Mouse (Mus musculus): ENCODE measurements around the gene Adora2a. TPM values are rescaled to one million over a fixed set of nuclear protein-coding genes. Genes with fewer than 3 reads are reported as not detected.
A peak's percentile ranks its signal among the peaks of the same experiment; 100 is the strongest.
"Not testable (repeated sequence)": the region's sequence is repeated elsewhere in the genome, so short reads cannot be mapped to it uniquely, and the experiment has no call there.

The Adora2a gene
- polyA plus RNA-seq, 3 experiments from 2014 or later = 16.5 to 35.9 (median 32.7) TPM

DNA sequence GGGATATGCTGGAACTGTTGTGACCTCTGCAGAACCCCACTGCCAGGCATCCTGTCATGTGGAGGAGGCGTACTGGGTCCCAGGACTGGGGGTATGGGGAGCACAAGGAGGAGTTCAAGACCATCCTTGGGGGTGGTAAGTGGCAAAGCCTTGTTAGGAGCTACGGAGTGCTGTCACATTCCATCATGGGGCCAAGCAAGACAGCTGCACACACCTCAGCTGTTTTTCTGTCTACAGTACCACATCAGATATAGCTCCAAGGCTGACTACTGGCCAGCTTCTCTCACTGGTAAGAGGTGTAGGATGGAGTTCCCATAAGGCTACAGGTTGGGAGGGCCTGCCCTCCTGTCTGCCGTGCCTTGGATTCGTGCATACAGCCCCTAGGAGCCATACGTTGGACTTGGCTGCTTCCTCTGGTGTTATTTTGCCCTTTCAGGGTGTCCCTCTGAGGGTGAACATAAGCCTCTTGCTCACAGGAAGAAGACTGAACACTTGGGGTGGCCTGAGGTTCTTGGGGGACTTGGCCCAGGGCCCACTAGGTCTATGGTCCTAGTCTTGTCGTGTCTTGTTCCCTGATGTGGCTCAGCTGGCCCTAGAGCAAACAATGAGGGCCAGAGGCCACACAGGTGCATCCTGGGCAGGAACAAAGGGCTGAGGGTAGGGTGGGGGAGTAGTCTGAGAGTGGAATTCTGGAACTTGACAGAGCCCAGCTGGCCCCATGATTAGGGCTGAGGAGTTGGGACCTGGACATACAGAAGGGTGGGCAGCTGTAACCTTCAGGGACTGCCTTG is 2.3 kb upstream of the Adora2a start:
- no peak for ATAC-seq

DNA sequence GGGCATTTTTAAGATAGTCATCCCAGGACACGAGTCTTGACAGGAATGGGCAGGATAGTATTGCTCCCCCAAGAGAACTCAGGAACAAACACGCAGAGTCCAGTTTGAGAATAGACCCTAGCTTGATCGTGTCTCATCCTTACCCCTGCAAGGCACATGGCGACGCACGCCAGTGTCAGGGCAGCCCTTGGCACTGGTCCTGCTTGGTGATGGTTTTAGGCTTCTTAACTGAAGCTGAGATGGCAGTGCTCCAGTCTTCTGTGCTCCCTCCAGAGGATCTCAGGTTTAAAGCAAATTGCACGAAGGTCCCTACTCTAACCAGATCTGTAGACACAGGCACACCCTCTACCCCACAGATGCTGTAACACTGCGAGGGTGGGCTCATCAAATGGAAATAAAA is 921 bp upstream of the Adora2a start:
- ATAC-seq = no peak

DNA sequence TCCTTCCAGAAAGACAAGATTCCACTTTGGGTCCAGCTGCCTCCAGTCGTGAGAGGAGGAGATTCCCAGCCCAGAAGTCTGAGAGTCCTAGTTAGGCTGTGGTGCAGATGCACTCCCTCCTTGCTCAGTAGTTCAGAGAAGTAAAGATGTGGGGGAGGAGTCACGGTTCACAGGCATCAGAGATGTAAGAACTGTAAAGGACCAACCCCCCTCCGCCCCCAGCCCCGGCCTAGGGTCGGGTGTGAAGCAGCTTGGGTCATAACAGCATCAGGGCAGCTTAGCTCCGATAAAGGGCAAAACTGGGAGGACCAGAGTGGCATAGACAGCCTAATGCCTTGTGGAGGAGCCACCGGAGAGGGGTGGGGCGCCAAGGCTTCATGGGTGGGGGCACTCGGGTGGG is 205 bp upstream of the Adora2a start:
- peak; percentile 27 for ATAC-seq

- ATAC-seq = peak; percentile 41
Observed at GRCm38 (mm10) chr10:75316908-75317761, 458 bp downstream of the Adora2a start.

DNA sequence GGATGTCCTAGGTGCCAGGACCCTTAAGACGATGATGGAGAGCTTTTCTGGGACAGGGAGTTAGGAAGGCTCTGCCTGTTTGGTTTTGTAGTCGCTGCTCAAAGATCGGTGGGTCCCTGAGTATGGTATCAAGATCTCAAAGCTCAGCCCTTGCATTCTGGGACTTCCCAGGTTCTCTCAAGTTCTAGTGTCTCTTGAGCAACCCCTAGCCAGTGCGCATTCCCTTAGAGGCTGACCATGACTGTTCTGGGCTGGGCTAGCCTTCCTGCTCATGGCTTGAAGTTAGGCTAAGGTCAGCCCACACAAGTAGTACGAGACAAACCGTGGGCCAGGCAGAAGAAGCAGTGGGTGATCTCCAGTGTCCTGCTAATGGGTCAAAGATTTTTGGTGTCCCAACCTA is 1.5 kb downstream of the Adora2a start:
- no peak for ATAC-seq

DNA sequence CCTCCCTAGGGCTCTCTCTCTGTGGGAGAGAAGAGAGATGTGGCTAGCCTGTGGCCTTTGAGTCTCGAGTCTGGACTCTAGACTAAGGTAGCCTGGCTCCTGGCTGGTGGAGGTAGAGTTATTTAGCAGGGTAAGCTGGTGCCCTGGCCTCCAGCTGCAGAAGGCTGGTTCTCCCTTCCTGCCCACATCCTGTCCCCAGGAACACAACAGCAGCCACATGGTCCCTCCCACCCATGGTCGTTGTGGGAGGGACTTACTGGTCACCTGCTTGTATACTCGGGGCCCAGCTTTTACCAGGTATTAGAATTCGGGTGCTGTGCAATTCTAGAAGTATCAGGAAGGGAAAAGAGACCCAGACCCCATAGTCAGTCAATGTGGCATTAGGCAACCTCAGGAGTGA is 3.6 kb downstream of the Adora2a start:
- peak; percentile 77 for ATAC-seq

- no peak for ATAC-seq
Observed at GRCm38 (mm10) chr10:75322966-75323365, 6.3 kb downstream of the Adora2a start.

DNA sequence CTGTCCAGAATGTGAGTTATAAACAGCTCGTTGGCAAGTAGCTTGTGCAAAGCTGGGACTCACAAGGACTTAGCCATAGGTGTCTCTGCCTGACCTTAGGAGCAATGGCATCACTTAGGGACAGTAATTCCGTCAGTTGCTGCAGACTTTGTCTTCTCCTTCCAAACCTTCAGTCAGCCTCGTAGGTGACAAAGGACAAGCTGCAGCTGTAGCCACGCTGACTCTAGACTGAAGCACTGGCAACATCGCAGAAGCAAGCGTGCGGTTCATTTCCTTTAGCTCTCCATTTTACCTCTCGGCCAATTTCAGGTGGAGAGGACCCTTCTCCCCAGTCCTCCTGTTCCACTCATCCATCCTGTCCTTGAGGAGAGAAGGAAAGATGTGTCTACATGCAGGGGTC is 7.3 kb downstream of the Adora2a start:
- no peak for ATAC-seq

DNA sequence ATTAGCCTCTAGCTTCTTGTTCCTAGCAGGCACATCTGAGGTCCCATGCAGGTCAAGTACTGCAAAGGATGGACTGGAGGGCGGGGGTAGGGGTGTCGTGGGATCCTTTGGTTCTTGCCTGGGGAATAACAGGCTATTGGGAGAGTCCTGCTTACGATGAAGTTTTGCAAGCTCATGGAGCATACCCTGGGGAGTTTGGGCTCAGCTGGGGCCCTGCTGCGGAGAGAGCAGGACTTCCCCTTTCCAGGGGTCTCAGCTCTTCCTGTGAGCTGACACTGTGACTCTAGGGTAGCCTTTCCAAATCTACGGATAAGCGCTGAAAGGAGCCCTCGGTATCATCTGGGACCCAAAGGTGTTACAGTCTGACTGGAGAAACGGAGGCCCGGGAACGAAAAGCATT is 7.7 kb downstream of the Adora2a start:
- no peak for ATAC-seq

DNA sequence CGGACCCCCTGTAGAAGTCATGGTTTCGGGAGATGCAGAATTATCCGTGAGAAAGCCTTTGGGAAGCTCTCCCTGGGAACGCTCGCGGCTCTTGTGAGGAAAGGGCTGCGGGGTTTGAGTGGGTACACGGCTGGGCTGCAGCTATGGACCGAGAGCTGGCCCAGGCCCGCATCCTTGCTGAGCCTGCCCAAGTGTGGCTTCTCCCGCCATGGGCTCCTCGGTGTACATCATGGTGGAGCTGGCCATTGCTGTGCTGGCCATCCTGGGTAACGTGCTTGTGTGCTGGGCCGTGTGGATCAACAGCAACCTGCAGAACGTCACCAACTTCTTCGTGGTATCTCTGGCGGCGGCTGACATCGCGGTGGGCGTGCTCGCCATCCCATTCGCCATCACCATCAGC is 9.1 kb downstream of the Adora2a start:
- ATAC-seq = no peak

- peak; percentile 91 for ATAC-seq
Observed at GRCm38 (mm10) chr10:75326553-75326952, 9.9 kb downstream of the Adora2a start.

DNA sequence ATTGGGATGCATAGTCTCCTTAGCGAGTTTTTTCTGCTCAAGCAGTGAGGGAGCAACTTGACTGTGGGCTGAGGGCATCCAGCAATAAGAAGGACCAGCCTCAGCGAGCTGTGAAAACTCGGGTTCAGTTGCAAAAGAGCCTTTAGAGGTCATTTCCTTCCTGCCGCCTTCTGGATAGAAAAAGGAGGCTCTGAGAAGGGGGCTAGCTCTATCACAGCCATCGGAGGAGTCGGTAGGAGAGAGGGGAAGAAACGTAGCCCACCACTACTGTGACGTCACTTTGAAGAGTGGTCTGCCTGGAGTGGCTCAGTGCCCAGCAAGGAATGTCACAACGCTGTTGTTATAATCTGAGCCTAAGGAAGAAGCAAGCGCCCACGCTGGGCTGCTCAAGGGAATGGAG is 10.4 kb downstream of the Adora2a start:
- no peak for ATAC-seq

- no peak for ATAC-seq
Observed at GRCm38 (mm10) chr10:75328201-75328704, 11.6 kb downstream of the Adora2a start.

DNA sequence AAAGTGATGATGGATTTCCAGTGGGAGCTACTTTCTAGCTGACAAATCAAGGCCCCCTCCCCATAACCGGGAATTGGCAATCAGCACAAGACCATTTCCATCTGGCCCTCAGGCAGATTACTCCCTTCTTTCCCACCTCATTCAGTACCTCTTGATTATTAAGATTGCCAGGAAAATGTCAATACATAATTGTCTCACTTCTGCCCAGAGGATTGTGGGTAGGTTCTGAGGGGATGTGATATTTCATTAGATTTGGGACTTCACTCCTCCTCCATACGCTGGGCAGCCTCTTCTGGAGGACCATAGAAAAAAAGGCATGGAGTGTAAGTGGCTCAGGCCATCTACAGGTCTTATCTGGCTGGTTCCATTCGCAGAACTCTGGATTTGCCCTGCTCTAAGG is 15.6 kb downstream of the Adora2a start:
- ATAC-seq = no peak

DNA sequence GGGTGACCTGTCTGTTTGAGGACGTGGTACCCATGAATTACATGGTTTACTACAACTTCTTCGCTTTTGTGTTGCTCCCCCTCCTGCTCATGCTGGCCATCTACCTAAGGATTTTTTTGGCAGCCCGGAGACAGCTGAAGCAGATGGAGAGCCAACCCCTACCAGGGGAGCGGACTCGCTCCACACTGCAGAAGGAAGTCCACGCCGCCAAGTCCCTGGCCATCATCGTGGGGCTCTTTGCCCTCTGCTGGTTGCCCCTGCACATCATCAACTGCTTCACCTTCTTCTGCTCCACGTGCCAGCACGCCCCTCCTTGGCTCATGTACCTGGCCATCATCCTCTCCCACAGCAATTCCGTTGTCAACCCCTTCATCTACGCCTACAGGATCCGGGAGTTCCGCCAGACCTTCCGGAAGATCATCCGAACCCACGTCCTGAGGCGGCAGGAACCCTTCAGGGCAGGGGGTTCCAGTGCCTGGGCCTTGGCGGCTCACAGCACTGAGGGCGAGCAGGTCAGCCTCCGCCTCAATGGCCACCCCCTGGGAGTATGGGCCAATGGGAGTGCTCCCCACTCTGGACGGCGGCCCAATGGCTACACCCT is 16.6 kb downstream of the Adora2a start:
- no peak for ATAC-seq

DNA sequence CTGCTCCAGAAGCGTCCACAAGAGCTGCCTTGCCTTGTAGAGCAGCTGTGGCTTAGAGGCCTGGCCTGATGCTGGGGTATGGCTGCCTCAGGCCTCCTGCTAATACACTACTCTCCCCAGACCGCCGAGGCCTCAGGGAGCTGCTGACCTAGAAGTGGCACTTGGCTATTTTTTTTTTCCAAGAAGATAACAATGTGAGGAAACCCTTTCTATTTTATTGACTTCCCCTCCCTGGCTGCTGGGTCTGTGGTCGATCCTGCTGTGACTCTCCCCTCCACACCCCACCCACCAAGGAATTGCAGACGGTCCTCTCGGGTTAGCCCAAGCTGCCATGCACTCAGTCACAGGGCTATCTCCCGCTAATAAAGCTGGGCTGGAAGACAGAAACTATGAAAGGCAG is 17.5 kb downstream of the Adora2a start:
- no peak for ATAC-seq

- ATAC-seq = no peak
Observed at GRCm38 (mm10) chr10:75335075-75335474, 18.4 kb downstream of the Adora2a start.

GRCm38 (mm10) chr10:75337231-75337630 is 20.6 kb downstream of the Adora2a start:
- no peak for ATAC-seq

DNA sequence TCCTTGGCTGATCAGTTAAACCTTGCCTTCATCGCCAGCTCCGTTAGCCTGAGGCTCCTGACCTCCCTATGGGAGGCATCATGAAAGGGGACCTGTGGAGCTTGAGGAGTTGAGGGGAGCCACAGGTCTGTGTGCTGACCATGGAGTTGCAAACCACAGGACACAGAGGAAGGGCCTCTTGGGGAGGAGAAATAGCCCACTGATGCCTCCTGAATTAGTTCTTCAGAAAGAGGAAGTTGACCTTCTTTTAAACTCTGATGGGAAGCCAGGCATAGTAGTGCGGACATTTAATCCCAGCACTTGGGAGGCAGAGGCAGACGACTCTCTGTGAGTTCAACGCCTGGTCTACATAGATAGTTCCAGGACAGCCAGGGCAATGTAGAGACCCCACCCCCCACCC is 22.2 kb downstream of the Adora2a start:
- no peak for ATAC-seq

GRCm38 (mm10) chr10:75339377-75339776 is 22.7 kb downstream of the Adora2a start:
- no peak for ATAC-seq

DNA sequence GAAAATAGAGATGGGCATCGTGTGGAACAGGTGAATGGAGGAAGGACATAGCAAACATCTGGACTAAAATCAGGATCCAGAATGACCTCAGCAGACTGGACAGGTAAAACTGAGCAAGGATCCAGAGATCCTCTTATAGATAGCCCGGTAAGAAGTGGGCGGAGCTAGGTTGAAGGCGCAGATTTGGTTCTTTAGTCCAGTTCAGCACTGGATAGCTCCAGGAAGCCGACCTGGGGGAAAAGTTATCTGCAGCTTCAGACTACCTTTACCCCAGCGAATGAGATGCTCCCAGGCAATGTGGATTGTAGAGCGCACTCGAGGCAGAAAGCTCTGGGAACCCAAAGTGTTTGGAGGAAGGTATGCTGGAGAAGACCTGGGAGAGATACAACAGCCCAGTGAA is 25.3 kb downstream of the Adora2a start:
- no peak for ATAC-seq

GRCm38 (mm10) chr10:75344563-75344962 is 27.9 kb downstream of the Adora2a start:
- not testable (repeated sequence) for ATAC-seq

- ATAC-seq = no peak
Observed at GRCm38 (mm10) chr10:75345265-75345664, 28.6 kb downstream of the Adora2a start.

Measured in inflammation-experienced regulatory T-cells, adult 6 months (primary cell).